Mouse (Mus musculus) megakaryocyte-erythroid progenitor cell, adult 5-6 weeks (primary cell): ENCODE data around the gene Rhox3a2. TPM values are rescaled to one million over a fixed set of nuclear protein-coding genes. Genes with fewer than 3 reads are reported as not detected.
"Not testable (repeated sequence)": the region's sequence is repeated elsewhere in the genome, so short reads cannot be mapped to it uniquely, and the experiment has no call there.

Experiments used
- ATAC-seq: replicated peaks from 2 replicates; pipeline ENCODE4 v1.8.0; 2016; ENCODE audit warnings: mild to moderate bottlenecking, inconsistent platforms; ENCODE audit not compliant: severe bottlenecking, poor library complexity, low FRiP score, low TSS enrichment
- total RNA-seq, 2 experiments: library from RNA; stranded (forward) in 1 of 2; stranded (reverse) in 1 of 2; fragments of 200-1000, 215-1000 nt in 1 of 2; fragments of >200 nt in 1 of 2; fragmentation: Nextera tagmentation in 1 of 2; gene quantifications; 2 replicates each; pipeline ENCODE4 v1.2.3; 2014 to 2017

The Rhox3a2 gene
- not detected in 2 replicates for total RNA-seq (2014; fragmentation: Nextera tagmentation)
- total RNA-seq (2017) = not detected in 2 replicates

DNA sequence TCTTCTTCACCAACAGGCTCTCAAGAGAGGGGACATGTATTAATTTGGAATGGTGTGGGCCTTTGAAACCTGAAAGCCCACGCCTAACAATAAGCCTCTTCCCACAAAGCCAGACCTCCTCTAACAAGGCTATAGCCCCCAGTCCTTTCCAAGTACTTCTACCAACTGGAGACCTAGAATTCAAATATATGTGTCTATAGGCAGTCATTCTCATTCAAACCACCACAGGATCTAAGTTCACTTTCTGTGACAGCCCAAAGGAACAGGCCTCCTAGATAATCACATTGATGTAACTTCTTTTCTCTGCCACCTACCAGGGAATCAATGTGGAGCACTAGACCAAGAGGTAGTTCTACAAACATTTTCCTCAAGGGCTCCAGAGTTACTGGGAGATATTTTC lies at the start of gene Rhox3a2:
Gene Rhox3a2, plus strand, starts transcription at position 301 of the 400 bp plus-strand sequence.
- not testable (repeated sequence) for ATAC-seq

- not testable (repeated sequence) for ATAC-seq
These were observed 10.7 kb downstream of the Rhox3a2 start, which contains the start of gene Rhox4a2 for GRCm38 (mm10) chrX:37390548-37390947. Gene Rhox4a2 (plus strand): TSS chrX:37390848.

- not testable (repeated sequence) for ATAC-seq
These were observed 31.9 kb downstream of the Rhox3a2 start, which contains the start of gene Rhox2b for GRCm38 (mm10) chrX:37411767-37412166. Gene Rhox2b (plus strand): TSS chrX:37412067.

DNA sequence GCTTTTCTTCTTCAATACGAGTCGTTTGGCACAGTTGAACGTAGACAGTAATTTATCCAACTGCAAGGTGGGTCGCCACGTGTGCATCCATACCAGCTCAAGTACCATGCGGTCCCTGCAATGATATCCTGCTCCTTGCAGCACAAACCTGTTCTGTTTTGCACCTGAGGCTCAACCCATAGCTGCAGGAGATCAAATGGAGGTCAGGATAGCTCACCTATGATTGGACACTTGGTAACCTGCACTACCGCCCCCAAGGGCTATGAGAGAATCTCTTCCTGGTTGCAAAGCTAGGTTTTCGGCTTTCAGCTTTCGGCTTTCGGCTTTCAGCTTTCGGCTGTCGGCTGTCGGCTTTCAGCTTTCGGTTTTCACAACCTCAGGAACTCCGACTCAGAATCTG lies 52.4 kb downstream of the Rhox3a2 start, which contains the start of gene Rhox4b:
Gene Rhox4b, plus strand, starts transcription at position 301 of the 400 bp plus-strand sequence.
- not testable (repeated sequence) for ATAC-seq

Other genes with a start within 250 kb of the Rhox3a2 start
- not detected in 2 replicates for gene Akap14, start 211.2 kb upstream of the Rhox3a2 start, total RNA-seq (2014; fragmentation: Nextera tagmentation)
- not detected in 2 replicates for gene Akap14, start 211.2 kb upstream of the Rhox3a2 start, total RNA-seq (2017)
- gene Ndufa1, start 188.9 kb upstream of the Rhox3a2 start, total RNA-seq (2014; fragmentation: Nextera tagmentation) = 231 and 296 TPM in 2 replicates
- 114 and 134 TPM in 2 replicates for gene Ndufa1, start 188.9 kb upstream of the Rhox3a2 start, total RNA-seq (2017)
- 5.7 and 7.4 TPM in 2 replicates for gene Rnf113a1, start 188.8 kb upstream of the Rhox3a2 start, total RNA-seq (2014; fragmentation: Nextera tagmentation)
- 0.80 and 4.4 TPM in 2 replicates for gene Rnf113a1, start 188.8 kb upstream of the Rhox3a2 start, total RNA-seq (2017)
- gene Gm9, start 169.0 kb upstream of the Rhox3a2 start, total RNA-seq (2014; fragmentation: Nextera tagmentation) = not detected in 2 replicates
- gene Gm9, start 169.0 kb upstream of the Rhox3a2 start, total RNA-seq (2017) = not detected in 2 replicates
- gene Rhox1, start 157.8 kb upstream of the Rhox3a2 start, total RNA-seq (2014; fragmentation: Nextera tagmentation) = not detected in 2 replicates
- gene Rhox1, start 157.8 kb upstream of the Rhox3a2 start, total RNA-seq (2017) = not detected in 2 replicates
- not detected in 2 replicates for gene Rhox2a, start 135.1 kb upstream of the Rhox3a2 start, total RNA-seq (2014; fragmentation: Nextera tagmentation)
- not detected in 2 replicates for gene Rhox2a, start 135.1 kb upstream of the Rhox3a2 start, total RNA-seq (2017)
- not detected in 2 replicates for gene Rhox3a, start 130.1 kb upstream of the Rhox3a2 start, total RNA-seq (2014; fragmentation: Nextera tagmentation)
- not detected in 2 replicates for gene Rhox3a, start 130.1 kb upstream of the Rhox3a2 start, total RNA-seq (2017)
- gene Rhox4a, start 114.7 kb upstream of the Rhox3a2 start, total RNA-seq (2014; fragmentation: Nextera tagmentation) = not detected in 2 replicates
- gene Rhox4a, start 114.7 kb upstream of the Rhox3a2 start, total RNA-seq (2017) = not detected in 2 replicates
- not detected in 2 replicates for gene Rhox4a2, start 10.8 kb downstream of the Rhox3a2 start, total RNA-seq (2014; fragmentation: Nextera tagmentation)
- gene Rhox4a2, start 10.8 kb downstream of the Rhox3a2 start, total RNA-seq (2017) = not detected in 2 replicates
- not detected in 2 replicates for gene Rhox2b, start 32.0 kb downstream of the Rhox3a2 start, total RNA-seq (2014; fragmentation: Nextera tagmentation)
- not detected in 2 replicates for gene Rhox2b, start 32.0 kb downstream of the Rhox3a2 start, total RNA-seq (2017)
- gene Rhox4b, start 52.5 kb downstream of the Rhox3a2 start, total RNA-seq (2014; fragmentation: Nextera tagmentation) = not detected in 2 replicates
- not detected in 2 replicates for gene Rhox4b, start 52.5 kb downstream of the Rhox3a2 start, total RNA-seq (2017)
- not detected in 2 replicates for gene Rhox2c, start 73.7 kb downstream of the Rhox3a2 start, total RNA-seq (2014; fragmentation: Nextera tagmentation)
- not detected in 2 replicates for gene Rhox2c, start 73.7 kb downstream of the Rhox3a2 start, total RNA-seq (2017)
- not detected in 2 replicates for gene Rhox3c, start 78.6 kb downstream of the Rhox3a2 start, total RNA-seq (2014; fragmentation: Nextera tagmentation)
- not detected in 2 replicates for gene Rhox3c, start 78.6 kb downstream of the Rhox3a2 start, total RNA-seq (2017)
- not detected in 2 replicates for gene Rhox4c, start 100.3 kb downstream of the Rhox3a2 start, total RNA-seq (2014; fragmentation: Nextera tagmentation)
- not detected in 2 replicates for gene Rhox4c, start 100.3 kb downstream of the Rhox3a2 start, total RNA-seq (2017)
- not detected in 2 replicates for gene Rhox2d, start 113.4 kb downstream of the Rhox3a2 start, total RNA-seq (2014; fragmentation: Nextera tagmentation)
- not detected in 2 replicates for gene Rhox2d, start 113.4 kb downstream of the Rhox3a2 start, total RNA-seq (2017)
- gene Rhox4d, start 134.3 kb downstream of the Rhox3a2 start, total RNA-seq (2014; fragmentation: Nextera tagmentation) = not detected in 2 replicates
- not detected in 2 replicates for gene Rhox4d, start 134.3 kb downstream of the Rhox3a2 start, total RNA-seq (2017)
- not detected in 2 replicates for gene Rhox2e, start 150.4 kb downstream of the Rhox3a2 start, total RNA-seq (2014; fragmentation: Nextera tagmentation)
- not detected in 2 replicates for gene Rhox2e, start 150.4 kb downstream of the Rhox3a2 start, total RNA-seq (2017)
- not detected in 2 replicates for gene Rhox3e, start 162.0 kb downstream of the Rhox3a2 start, total RNA-seq (2014; fragmentation: Nextera tagmentation)
- not detected in 2 replicates for gene Rhox3e, start 162.0 kb downstream of the Rhox3a2 start, total RNA-seq (2017)
- gene Rhox4e, start 177.4 kb downstream of the Rhox3a2 start, total RNA-seq (2014; fragmentation: Nextera tagmentation) = not detected in 2 replicates
- not detected in 2 replicates for gene Rhox4e, start 177.4 kb downstream of the Rhox3a2 start, total RNA-seq (2017)
- not detected in 2 replicates for gene Rhox2f, start 191.4 kb downstream of the Rhox3a2 start, total RNA-seq (2014; fragmentation: Nextera tagmentation)
- gene Rhox2f, start 191.4 kb downstream of the Rhox3a2 start, total RNA-seq (2017) = not detected in 2 replicates
- gene Rhox3f, start 201.0 kb downstream of the Rhox3a2 start, total RNA-seq (2014; fragmentation: Nextera tagmentation) = not detected in 2 replicates
- gene Rhox3f, start 201.0 kb downstream of the Rhox3a2 start, total RNA-seq (2017) = not detected in 2 replicates
- gene Rhox4f, start 227.7 kb downstream of the Rhox3a2 start, total RNA-seq (2014; fragmentation: Nextera tagmentation) = not detected in 2 replicates
- not detected in 2 replicates for gene Rhox4f, start 227.7 kb downstream of the Rhox3a2 start, total RNA-seq (2017)
- gene Rhox3g, start 248.6 kb downstream of the Rhox3a2 start, total RNA-seq (2014; fragmentation: Nextera tagmentation) = not detected in 2 replicates
- gene Rhox3g, start 248.6 kb downstream of the Rhox3a2 start, total RNA-seq (2017) = not detected in 2 replicates